Mouse (Mus musculus): ENCODE measurements around the gene Hs2st1.

Hs2st1 gene

DNA sequence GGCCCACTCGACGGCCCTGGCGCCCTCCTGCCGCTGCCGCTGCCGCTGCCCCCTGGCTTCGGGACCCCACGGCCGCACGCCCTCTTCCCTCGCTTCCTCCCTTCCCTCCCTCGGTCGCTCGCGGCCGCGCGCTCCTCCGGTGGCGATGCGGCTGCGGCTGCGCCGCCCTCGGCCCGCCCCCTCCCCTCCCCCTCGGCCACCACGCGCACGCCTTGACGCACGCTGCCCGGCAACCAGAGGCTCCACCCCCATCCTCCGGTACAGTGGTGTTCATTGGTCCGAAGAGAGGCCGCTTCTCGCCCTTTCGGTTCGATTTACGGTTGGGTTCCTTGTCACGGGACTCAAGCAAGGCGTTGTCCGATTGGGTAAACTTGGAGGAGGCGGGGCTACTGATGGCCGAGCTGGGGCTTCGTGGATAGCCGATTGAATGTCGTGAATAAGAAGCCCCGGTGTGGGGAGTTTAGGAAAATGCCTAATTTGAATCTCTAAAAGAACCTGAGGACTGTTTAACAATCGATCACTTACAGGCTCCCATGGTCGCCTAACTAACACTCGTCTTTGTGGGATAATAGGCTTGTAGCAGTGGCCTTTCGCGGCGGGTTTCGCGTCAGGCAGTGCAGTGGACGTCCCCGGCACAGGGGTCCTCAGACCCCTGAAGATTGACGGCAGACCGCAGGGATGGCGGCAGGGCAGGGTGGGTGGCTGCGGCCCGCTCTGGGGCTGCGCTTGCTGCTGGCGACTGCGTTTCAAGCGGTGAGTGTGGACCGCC lies at the start of gene Hs2st1, which contains the start of gene Selenof:
Gene Hs2st1 (minus strand): TSS at position 135 of the 769 bp plus-strand sequence.
Gene Selenof (plus strand): TSS at position 258 of the 769 bp plus-strand sequence.
- in situ Hi-C loops (cut with MboI, MseI) = loop anchor here (10.0 to 25.0 kb wide), 4 partner anchors 1042 to 1942 kb away; partner anchors contain the start of genes Bcl10 (in 1 of the 2), Pkn2 (in 1 of the 2) and Rpf1 (in 1 of the 2)

DNA sequence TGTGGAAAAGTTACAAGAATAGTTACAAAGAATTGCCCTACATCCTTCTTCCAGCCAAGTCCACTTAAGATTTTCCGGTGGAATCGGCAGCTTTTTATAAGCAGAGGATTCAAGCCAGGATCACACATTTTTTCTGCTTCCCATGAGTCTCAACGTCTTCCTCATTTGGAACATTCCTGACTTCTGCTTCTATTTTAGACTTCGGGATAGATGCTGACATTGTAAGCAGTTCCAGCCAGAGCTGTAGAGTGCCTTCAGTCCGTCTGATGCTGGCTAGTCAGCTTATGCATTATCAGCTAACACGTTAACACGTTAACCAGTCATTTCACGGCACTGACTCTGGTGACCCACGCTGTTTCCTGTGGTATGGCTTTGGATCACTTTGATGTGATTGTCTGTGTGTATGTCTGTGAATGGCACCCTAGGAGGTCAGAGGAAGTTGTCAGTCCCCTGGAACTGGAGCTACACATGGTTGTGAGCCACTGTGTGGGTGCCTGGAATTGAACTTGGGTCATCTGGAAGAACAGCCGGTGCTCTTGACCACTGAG lies 47.7 kb upstream of the Hs2st1 start:
- in situ Hi-C loops (cut with MboI, MseI) = loop anchor here (5.0 kb wide), 1 partner anchor 160 kb away; no protein-coding TSS in a partner anchor

- in situ Hi-C loops (cut with MboI, MseI) = loop anchor here (5.0 kb wide), 1 partner anchor 160 kb away; no protein-coding TSS in a partner anchor
These were observed 46.9 kb upstream of the Hs2st1 start for GRCm38 (mm10) chr3:144616654-144617425.

GRCm38 (mm10) chr3:144615459-144615858 lies 45.5 kb upstream of the Hs2st1 start:
- in situ Hi-C loops (cut with MboI, MseI) = loop anchor here (5.0 kb wide), 1 partner anchor 158 kb away; no protein-coding TSS in a partner anchor

GRCm38 (mm10) chr3:144614698-144615097 lies 44.7 kb upstream of the Hs2st1 start:
- in situ Hi-C loops (cut with MboI, MseI) = loop anchor here (5.0 kb wide), 1 partner anchor 157 kb away; no protein-coding TSS in a partner anchor

- in situ Hi-C loops (cut with MboI, MseI) = no loop called here
These were observed 44.3 kb upstream of the Hs2st1 start for GRCm38 (mm10) chr3:144614277-144614676.

DNA sequence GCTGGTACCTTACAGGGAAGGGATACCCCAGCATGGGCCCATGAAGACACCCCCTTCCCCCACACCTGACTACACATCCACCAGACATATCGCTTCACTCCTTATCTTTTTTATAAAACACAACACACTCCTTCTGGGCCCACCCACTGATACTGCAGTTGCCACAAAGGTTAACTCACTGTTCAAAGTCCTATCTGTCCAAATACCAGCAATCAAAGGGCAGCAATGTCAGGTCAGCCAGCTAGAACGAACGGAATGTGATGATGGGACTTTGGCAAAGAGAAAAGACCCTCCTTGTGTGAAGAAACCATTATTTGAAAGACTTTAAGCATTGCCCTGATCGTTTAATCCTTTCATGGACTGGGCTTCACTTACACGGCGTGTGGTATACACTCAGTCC lies 42.4 kb upstream of the Hs2st1 start:
- in situ Hi-C loops (cut with MboI, MseI) = no loop called here

- in situ Hi-C loops (cut with MboI, MseI) = no loop called here
These were observed 41.8 kb upstream of the Hs2st1 start for GRCm38 (mm10) chr3:144611626-144612271.

GRCm38 (mm10) chr3:144610759-144611158 lies 40.8 kb upstream of the Hs2st1 start:
- in situ Hi-C loops (cut with MboI, MseI) = no loop called here

DNA sequence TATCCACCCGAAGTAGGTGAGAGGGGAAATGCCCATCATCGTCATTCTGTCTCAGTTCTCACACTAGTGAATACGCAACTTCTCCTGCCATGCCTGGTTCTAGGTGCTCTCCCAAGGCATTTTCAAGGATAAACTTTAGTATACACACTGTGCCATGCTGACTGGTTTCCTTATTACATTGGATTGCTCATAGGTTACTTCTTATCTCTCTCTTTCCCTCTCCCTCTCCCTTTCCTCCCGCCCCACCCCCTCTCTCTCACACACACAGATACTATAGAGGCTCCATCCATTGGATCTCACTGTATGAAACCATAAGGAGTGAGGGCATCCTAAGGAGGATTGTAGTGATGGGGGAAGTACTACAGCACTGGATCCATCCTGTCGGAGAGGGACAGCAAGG lies 38.1 kb upstream of the Hs2st1 start:
- in situ Hi-C loops (cut with MboI, MseI) = loop anchor here in 1 of 2 experiments (5.0 to 10.0 kb wide), 2 partner anchors 41 to 1843 kb away; partner anchors contain the start of gene Gtf2b

- in situ Hi-C loops (cut with MboI, MseI) = loop anchor here in 1 of 2 experiments (5.0 to 10.0 kb wide), 2 partner anchors 39 to 1842 kb away; partner anchors contain the start of gene Gtf2b
These were observed 36.5 kb upstream of the Hs2st1 start for GRCm38 (mm10) chr3:144606449-144606848.

GRCm38 (mm10) chr3:144605811-144606210 lies 35.8 kb upstream of the Hs2st1 start:
- in situ Hi-C loops (cut with MboI, MseI) = loop anchor here in 1 of 2 experiments (5.0 to 10.0 kb wide), 2 partner anchors 39 to 1841 kb away; partner anchors contain the start of gene Gtf2b

DNA sequence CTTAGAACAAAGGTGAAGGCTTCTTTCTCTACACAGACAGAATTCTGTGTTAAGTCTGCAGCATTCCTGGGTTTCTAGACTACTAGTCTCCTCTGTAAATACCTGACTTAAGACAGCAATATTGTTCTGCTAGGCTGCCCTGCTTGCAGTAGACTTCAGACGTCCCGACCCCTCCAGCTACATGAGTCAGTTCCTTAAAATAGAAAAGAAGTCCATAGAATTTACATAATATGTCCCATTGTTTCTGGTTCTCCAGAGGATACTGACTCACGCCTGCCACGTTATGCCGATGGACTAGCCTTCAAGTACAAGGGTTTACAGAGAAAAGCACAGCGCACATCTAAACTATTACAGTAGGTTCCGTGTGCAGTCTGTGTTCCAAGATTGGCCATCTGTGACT lies 34.2 kb upstream of the Hs2st1 start:
- in situ Hi-C loops (cut with MboI, MseI) = loop anchor here in 1 of 2 experiments (10.0 kb wide), 1 partner anchor 1839 kb away; the partner anchor contains the start of gene Gtf2b

GRCm38 (mm10) chr3:144603558-144603957 lies 33.6 kb upstream of the Hs2st1 start:
- in situ Hi-C loops (cut with MboI, MseI) = loop anchor here in 1 of 2 experiments (10.0 kb wide), 1 partner anchor 1839 kb away; the partner anchor contains the start of gene Gtf2b

GRCm38 (mm10) chr3:144602819-144603218 lies 32.8 kb upstream of the Hs2st1 start:
- in situ Hi-C loops (cut with MboI, MseI) = loop anchor here in 1 of 2 experiments (10.0 kb wide), 1 partner anchor 1838 kb away; the partner anchor contains the start of gene Gtf2b

DNA sequence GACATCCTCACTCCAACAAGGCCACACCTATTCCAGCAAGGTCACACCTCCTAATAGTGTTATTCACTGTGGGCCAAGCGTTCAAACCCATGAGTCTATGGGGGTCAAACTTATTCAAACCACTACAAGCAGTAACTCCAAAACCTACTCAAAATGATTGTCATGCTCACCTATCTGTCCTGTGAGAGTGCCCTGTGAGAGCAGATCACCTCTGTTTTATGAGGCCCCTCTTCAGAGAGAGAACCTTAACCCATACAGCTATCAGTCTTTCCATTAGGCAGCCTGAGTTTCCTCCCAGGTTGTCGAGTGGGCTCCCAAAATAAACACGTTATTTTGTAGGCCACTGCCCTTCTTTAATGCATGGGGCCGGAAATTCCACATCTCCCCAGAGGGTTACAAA lies 32.4 kb upstream of the Hs2st1 start:
- in situ Hi-C loops (cut with MboI, MseI) = loop anchor here in 1 of 2 experiments (10.0 kb wide), 1 partner anchor 1838 kb away; the partner anchor contains the start of gene Gtf2b

GRCm38 (mm10) chr3:144597790-144598467 lies 27.9 kb upstream of the Hs2st1 start:
- in situ Hi-C loops (cut with MboI, MseI) = no loop called here

GRCm38 (mm10) chr3:144597121-144597520 lies 27.1 kb upstream of the Hs2st1 start:
- in situ Hi-C loops (cut with MboI, MseI) = no loop called here

DNA sequence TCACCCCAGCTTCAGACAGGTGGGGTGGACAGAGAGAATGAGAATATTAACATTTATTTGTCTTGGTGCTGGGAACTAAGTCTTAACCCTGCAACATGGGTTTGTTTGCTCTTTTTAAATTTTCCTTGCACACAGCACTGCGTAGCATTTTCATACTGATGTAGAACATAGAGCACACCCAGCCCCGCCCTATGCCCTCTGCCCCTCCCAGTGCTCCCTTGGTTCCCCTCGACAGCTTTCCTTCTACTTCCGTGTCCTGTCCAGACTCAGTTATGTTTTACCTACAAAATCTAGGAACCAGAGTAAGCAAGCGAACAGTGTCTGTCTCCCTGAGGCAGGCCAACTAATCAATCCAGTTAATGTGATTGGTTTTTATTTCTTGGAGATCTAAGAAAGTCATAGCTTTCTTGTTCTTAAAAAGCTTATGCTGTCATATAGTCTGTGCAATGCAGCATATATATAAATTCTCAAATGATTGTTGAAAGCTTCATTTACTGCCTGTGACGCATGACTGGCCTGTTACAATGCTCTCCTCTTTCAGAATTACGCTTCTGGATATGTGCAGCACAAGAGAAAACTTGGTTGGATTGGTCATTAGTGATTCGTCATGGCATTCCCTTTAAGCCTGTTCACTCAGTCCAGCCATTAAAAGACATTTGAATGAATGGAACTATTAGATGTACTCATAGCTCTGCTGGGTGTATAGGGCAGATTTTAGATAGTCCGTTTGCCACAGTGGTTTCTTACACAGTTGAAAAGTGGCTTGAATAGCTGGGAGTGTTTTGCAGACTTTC lies 23.2 kb upstream of the Hs2st1 start:
- in situ Hi-C loops (cut with MboI, MseI) = no loop called here
